Mouse (Mus musculus) kidney, postnatal 4 days (tissue): ENCODE measurements around the gene Galt.
A peak's percentile ranks its signal among the peaks of the same experiment; 100 is the strongest.
"Not testable (repeated sequence)": the region's sequence is repeated elsewhere in the genome, so short reads cannot be mapped to it uniquely, and the experiment has no call there.

Experiments
- DNase-seq, 2 experiments: peaks; one replicate each; pipeline ENCODE4 v3.0.0; 2021; ENCODE audit warnings: mixed read lengths in 2 of 2

Gene Galt

DNA sequence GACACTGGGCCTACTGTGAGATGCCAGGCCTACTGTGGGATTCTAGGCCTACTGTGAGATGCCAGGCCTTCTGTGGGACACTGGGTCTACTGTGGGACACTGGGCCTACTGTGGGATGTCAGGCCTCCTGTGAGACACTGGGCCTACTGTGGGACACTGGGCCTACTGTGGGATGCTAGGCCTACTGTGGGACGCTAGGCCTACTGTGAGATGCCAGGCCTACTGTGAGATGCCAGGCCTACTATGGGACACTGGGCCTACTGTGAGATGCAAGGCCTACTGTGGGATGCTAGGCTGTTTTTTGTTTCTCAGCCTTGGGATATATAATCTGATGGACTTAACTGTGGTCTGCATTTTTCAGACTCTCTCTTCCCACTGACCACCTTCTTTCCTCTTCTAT is 20.8 kb downstream of the Galt start:
- DNase-seq = not testable (repeated sequence)

DNA sequence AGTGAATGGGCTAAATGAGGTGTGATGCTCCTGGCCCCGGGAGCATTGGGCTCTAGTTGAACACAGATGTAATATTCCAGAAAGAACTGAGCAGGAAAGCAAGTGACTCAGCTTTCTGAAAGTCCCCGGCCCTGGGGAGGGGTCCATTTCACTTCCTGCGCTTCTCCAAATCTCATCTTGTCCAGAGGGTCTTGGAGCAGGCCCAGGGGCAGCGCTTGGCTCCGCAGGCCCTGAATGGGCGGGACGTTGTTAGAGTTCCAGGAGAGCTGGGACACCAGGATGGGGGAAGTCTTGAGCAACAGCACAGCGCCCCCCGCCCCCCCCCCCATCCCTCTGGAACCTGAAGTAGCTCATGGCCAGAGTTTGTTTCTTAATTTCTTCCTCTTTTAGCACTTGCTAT is 26.2 kb downstream of the Galt start:
- DNase-seq = not testable (repeated sequence)

DNA sequence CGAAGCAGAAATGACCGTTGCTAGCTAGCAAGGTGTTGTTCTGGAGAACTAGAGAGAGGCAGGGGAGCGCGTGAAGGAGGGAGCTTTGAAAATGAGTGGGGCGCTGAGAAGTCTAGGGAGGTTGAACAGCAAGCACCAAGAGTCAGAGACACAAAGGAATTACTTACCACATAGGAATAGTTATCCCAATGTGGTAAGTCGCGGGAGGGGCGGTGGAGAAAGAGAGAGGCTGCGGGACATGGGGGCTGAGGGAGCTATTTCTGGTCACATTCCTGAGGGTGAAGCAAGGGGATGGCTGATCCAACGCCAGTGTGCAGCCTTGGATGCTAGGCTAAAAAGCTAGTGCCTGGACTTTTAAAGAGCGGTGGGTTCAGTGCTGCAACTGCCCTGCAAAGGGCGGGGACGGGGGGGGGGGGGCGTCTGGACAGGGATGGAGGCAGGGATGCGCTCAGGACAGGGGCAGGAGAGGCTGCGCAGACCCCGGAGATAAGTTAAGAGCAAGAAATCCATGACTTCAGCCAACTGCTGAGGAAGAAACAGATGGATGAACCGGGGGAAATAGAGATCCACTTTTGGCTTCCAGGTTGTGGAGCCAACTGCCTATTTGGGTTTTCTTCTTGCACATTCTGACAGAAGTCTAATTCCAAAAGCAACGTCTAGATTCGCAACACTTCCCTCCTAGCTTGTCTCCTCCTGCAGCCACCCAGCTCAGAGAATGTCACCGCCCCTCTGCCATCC is 26.9 kb downstream of the Galt start:
- DNase-seq = peak in 1 of 2 experiments; percentile 17

DNA sequence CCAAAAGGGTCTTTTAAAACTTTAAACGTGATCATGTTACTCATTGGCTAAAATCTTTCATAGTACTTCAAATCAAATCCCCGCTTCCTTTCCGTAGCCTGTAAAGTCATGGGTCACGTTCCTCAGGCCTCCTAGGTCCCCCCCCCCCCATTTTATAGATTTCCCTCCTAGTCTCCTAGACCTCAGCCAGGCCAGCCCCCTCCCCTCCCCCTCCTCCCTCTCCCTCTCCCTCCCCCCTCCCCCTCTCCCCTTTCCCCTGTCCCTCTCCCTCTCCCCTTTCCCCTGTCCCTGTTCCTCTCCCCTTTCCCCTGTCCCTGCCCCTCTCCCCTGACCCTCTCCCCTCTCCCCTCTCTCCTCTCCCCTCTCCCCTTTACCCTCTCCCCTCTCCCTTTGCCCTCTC is 27.7 kb downstream of the Galt start:
- not testable (repeated sequence) for DNase-seq

DNA sequence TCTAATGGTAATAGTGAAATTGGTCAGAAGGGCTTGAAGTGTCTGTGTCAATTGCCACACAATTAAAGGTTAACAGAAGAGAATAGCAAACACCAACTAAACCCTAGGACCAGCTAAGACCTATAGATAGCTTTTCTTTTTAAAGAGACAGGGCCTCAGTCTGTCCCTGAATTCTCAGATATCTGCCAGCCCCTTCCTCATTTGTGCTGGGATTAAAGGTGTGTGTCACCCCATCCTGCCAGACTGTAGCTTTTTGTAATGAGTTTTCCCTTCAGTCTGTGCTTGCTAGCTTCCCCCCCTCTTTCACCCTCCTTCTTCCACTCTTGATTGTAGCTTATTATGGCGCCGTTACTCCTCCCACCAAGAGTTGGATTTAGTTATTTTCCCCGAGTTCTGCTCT is 28.2 kb downstream of the Galt start:
- not testable (repeated sequence) for DNase-seq
